Mouse (Mus musculus) MEL (cell line): Measurements from ENCODE around the gene Hnrnpll.

Source experiments
- CTCF ChIP-seq, 3 experiments: IDR thresholded peaks in 2 of 3; conservative IDR thresholded peaks in 1 of 3; 2 replicates each; pipeline ENCODE4 v1.5.1; 2011 to 2012; ENCODE audit warnings: low read length in 3 of 3, low read depth in 2 of 3, mild to moderate bottlenecking in 2 of 3, improper control_type of control experiment in 1 of 3, inconsistent platforms in 1 of 3, mixed read lengths in 1 of 3, moderate library complexity in 1 of 3; ENCODE audit not compliant: control insufficient read depth in 1 of 3, insufficient read depth in 1 of 3, poor library complexity in 1 of 3, severe bottlenecking in 1 of 3
- EP300 ChIP-seq, 2 experiments: IDR thresholded peaks; 2 replicates each; pipeline ENCODE4 v1.6.1; 2011; ENCODE audit warnings: improper control_type of control experiment in 2 of 2, low read length in 2 of 2, low read depth in 1 of 2, mild to moderate bottlenecking in 1 of 2
- GATA1 ChIP-seq: IDR thresholded peaks from 2 replicates; pipeline ENCODE4 v1.6.1; 2011; ENCODE audit warnings: low read depth, low read length, improper control_type of control experiment
- MAFK ChIP-seq: IDR thresholded peaks from 2 replicates; pipeline ENCODE4 v1.6.1; 2011; ENCODE audit warnings: low read depth, mild to moderate bottlenecking, low read length, improper control_type of control experiment, borderline replicate concordance
- MEF2A ChIP-seq: IDR thresholded peaks from 2 replicates; pipeline ENCODE4 v1.6.1; 2014; ENCODE audit warnings: low read depth, mild to moderate bottlenecking, inconsistent platforms, low read length, improper control_type of control experiment; ENCODE audit not compliant: poor library complexity, insufficient replicate concordance, severe bottlenecking; ENCODE audit errors: extremely low read depth
- MYC ChIP-seq: IDR thresholded peaks from 2 replicates; pipeline ENCODE4 v1.6.1; 2011; ENCODE audit warnings: low read depth, mild to moderate bottlenecking, low read length, improper control_type of control experiment, moderate library complexity
- POLR2AphosphoS5 ChIP-seq: IDR thresholded peaks from 2 replicates; pipeline ENCODE4 v1.6.1; 2012; ENCODE audit warnings: low read depth, borderline replicate concordance, mild to moderate bottlenecking, inconsistent platforms, low read length, moderate library complexity, mixed read lengths

- no peak for TF ChIP-seq MEF2A
- TF ChIP-seq EP300 (IDR thresholded peaks at IDR 0.05; ENCODE audit: low read depth in 1 of 2, low read length in 2 of 2): no peak
- no peak for TF ChIP-seq CTCF (IDR thresholded peaks at IDR 0.05 in 2 of 3, conservative IDR thresholded peaks at IDR 0.05 in 1 of 3; ENCODE audit: control insufficient read depth in 1 of 3, insufficient read depth in 1 of 3, low read depth in 2 of 3, low read length in 3 of 3, poor library complexity in 1 of 3, severe bottlenecking in 1 of 3)
- no peak for TF ChIP-seq MAFK
- TF ChIP-seq GATA1: no peak
- TF ChIP-seq MYC: no peak
- no peak for TF ChIP-seq POLR2AphosphoS5
These were observed 52.2 kb downstream of the Hnrnpll start for GRCm38 (mm10) chr17:80009926-80010325.
